Mouse (Mus musculus) intestine, embryonic 16.5 days (tissue): ENCODE measurements at regions not wholly inside any gene's neighbourhood (a gene's known extent, or its start where the extent isn't known, plus 50 kb on each side); places are given as distances from the start of the nearest gene placed in this dataset.

Experiments used
- ATAC-seq: fragments of 200-750 bp; cut with Nextera tagmentation; 2 replicates; pipeline ENCODE4 v1.8.0; 2017; ENCODE audit warnings: moderate TSS enrichment, moderate library complexity
- H3K27ac ChIP-seq: fragments of 300-500 bp; sonication (generic); 2 replicates; pipeline ENCODE4 v1.5.1; 2014; ENCODE audit warnings: mild to moderate bottlenecking, low read length
- H3K27me3 ChIP-seq: fragments of 300-500 bp; sonication (generic); replicated peaks from 2 replicates; pipeline ENCODE4 v1.6.1; 2014; ENCODE audit warnings: low read length, control low read depth, mixed read lengths; ENCODE audit not compliant: control insufficient read depth, insufficient read depth
- H3K36me3 ChIP-seq: fragments of 300-500 bp; sonication (generic); 2 replicates; pipeline ENCODE4 v1.6.1; 2014; ENCODE audit warnings: low read length, control low read depth; ENCODE audit not compliant: control insufficient read depth, insufficient read depth
- H3K4me1 ChIP-seq: fragments of 300-500 bp; sonication (generic); 2 replicates; pipeline ENCODE4 v1.6.1; 2014; ENCODE audit warnings: low read length, control low read depth, mixed read lengths; ENCODE audit not compliant: control insufficient read depth, insufficient read depth
- H3K4me2 ChIP-seq: fragments of 300-500 bp; sonication (generic); 2 replicates; pipeline ENCODE4 v1.6.1; 2014; ENCODE audit warnings: low read depth, low read length, control low read depth
- H3K4me3 ChIP-seq: fragments of 300-500 bp; sonication (generic); 2 replicates; pipeline ENCODE4 v1.5.1; 2014; ENCODE audit warnings: mild to moderate bottlenecking, low read length
- H3K9ac ChIP-seq: fragments of 300-500 bp; sonication (generic); 2 replicates; pipeline ENCODE4 v1.6.1; 2014; ENCODE audit warnings: low read depth, low read length
- H3K9me3 ChIP-seq: fragments of 300-500 bp; sonication (generic); 2 replicates; pipeline ENCODE4 v1.6.1; 2016; ENCODE audit warnings: low read length, control low read depth; ENCODE audit not compliant: control insufficient read depth
- WGBS: fragments of 180-500 bp; shearing (Covaris S2); extraction: QIAGEN DNeasy Blood & Tissue Kit; methylation state at CpG from one replicate; pipeline ENCODE4 v1.1.7; 2014; 5-methylcytosine and 5-hydroxymethylcytosine counted together

DNA sequence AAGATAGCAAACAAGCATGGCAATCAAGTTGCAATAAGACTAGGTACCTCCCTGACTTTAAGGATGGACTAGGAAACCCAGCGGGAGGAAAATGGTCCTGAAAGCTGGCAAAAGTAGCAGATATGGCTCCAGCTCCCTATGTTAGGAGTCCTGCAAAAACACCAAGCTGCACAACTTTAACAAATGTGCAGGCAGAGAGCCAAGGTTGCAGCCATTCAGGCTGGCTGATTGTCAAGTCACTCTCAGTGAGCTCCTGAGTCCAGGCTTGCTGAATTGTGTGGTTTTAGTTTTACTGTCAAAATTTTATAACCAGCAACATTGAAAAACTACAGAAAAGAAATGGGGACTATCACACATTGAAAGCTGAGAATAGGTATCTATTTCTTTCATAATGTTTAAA, 1122.8 kb upstream of the Slc10a2 start:
- Histone ChIP-seq H3K4me1 (no peaks in the 10 kb centered on the region), H3K27ac (no peak overlapping the region), H3K4me2 (no peak overlapping the region), H3K27me3 (no peaks in the 10 kb centered on the region), H3K9ac (no peak overlapping the region), H3K9me3 (no peaks in the 10 kb centered on the region), H3K36me3 (no peaks in the 10 kb centered on the region), H3K4me3 (no peak overlapping the region)
- WGBS: 72% methylated on average over 1 of the region's 1 CpGs
- ATAC-seq: no peak

DNA sequence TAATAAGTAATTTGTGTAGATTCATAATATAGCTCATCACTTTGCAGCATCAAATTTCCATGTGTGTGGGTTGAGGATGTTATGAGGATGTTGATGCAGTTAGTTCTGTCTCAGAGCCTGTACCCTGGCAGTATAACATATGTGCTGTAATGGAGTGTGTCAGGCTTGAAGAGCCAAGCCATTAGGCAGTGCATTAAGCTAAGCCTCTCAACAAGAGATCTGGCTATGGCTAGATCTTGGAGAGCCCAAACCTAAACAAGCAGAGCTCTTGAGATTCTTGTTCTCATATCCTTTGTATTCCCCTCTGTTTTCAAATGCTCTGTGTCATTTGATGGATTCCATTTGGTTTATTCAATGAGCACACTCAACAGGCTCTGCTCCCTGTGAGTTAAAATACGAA, 1120.0 kb upstream of the Slc10a2 start:
- H3K27me3 ChIP-seq: no peaks in the 10 kb centered on the region
- H3K9me3 ChIP-seq: no peaks in the 10 kb centered on the region
- no peaks in the 10 kb centered on the region for H3K4me1 ChIP-seq
- 66% methylated on average over 1 of the region's 1 CpGs for WGBS
- no peak overlapping the region for H3K9ac ChIP-seq
- ATAC-seq: peak; percentile 62; the same call in 1 of the 2 replicates
- no peak overlapping the region for H3K4me2 ChIP-seq
- H3K27ac ChIP-seq: no peak overlapping the region
- no peaks in the 10 kb centered on the region for H3K36me3 ChIP-seq
- H3K4me3 ChIP-seq: no peak overlapping the region

DNA sequence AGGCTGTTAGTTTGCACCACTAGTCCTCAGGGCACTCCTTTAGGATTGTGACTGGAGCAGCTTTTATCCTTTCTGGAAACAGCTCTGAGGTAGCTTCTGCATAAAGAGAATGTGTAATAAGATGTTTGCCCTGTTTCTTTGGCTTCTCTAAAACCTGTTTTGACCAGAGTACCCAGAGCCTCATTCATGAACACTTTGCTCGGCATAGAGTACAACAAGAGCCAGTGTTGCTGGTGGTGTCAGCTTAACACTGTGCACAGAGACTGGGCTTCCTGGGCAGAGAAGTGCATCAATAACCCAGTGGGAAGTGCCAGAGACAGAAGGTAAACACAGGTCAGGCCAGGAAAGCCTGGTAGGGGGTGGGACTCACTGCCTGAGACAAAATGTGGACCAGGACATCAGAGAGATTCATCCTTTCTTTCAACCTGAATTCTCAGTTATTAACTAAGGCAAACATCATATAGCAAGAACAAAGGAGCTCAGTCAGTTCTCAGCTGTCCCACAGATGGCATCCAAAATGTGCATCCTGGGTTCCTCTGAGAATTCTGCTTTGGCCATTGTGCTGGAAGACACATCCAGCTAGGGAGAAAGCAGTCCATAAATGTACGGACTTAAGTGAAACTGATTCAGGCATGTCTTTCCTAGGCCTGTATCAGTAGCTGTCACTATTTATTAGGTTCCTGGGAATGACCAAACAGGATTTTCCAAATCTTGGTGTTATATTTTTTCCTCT, 1102.6 kb upstream of the Slc10a2 start:
- Histone ChIP-seq H3K9me3 (no peaks in the 10 kb centered on the region), H3K4me2 (no peak overlapping the region), H3K27ac (no peak overlapping the region), H3K27me3 (no peaks in the 10 kb centered on the region), H3K4me3 (no peak overlapping the region), H3K9ac (no peak overlapping the region), H3K4me1 (no peaks in the 10 kb centered on the region), H3K36me3 (no peaks in the 10 kb centered on the region)
- no peak for ATAC-seq
- 57% methylated on average over 2 of the region's 2 CpGs for WGBS

DNA sequence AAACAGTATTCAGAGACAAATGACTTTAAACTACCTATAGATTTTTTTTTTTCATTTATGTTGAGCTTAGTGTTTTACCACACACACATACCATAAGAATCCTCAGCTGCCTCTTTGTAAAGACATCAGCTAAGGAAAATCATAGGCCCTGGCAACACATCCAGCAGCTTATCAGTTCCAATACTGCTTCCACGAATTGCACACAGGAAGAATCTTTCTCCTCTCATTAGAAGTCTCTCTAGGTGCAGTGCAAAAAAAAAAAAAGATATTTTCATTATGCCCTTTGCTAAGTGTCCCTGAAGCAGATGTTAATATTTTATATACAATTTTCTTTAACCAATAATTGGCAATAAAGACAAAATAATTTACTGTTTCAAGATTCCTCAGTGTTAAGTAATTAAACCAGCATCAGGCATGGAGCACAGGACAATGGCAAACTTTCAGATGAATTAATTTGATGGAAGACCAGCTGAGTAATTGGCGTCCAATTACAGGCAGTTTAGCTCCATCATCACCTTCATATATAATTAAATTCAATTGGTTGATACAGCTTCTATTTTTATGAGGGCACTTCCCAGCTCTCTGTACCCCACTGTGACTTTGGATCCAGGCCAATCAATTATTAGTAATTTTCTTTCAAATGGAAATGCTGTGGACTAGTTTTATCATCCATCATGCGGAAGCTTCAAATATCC, 1099.0 kb upstream of the Slc10a2 start:
- ATAC-seq: no peak
- Histone ChIP-seq H3K27me3 (no peaks in the 10 kb centered on the region), H3K36me3 (no peaks in the 10 kb centered on the region), H3K9me3 (no peaks in the 10 kb centered on the region), H3K27ac (no peak overlapping the region), H3K4me3 (no peak overlapping the region), H3K4me2 (no peak overlapping the region), H3K4me1 (no peaks in the 10 kb centered on the region), H3K9ac (no peak overlapping the region)
- 77% methylated on average over 3 of the region's 3 CpGs for WGBS

DNA sequence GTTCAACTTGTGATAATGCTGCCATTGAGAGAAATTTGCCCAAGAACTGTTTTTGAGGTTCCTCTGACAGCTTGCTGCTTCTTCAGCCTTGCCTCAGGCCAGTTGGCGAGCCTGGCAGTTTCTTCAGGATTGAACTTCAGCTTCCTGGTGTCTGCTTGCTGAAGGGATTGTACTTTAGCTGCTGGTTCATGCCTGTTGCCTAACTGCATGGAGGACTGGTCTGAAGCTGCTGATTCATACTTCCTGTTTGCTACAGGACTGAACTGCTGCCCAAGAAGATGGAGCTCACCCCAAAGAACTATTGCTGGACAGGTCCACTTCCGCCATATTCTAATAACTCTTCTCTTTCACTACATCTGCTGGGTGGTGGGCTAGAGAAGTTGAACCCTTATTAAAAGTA, 1086.3 kb upstream of the Slc10a2 start:
- no peak for ATAC-seq
- H3K36me3 ChIP-seq: no peaks in the 10 kb centered on the region

DNA sequence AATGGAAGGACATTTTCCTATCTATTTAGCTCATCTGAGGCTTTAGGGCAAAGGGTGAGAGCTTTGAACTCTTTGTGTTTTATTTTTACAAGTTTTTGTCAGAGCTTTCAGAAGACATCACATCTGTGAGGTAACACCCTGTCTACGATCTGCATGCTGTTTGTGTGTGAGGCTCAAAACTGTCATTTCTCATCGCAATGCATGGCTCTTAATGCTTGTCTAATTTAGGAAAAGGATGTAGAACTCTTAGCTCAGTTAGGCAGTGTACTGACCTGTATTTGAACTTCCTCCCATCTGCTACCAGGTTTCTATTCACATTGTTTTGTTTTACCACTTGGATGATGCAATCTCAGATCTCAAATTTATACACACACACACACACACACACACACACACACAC, 1083.3 kb upstream of the Slc10a2 start:
- Histone ChIP-seq H3K4me1 (no peaks in the 10 kb centered on the region), H3K27me3 (no peaks in the 10 kb centered on the region), H3K4me3 (no peak overlapping the region), H3K36me3 (no peaks in the 10 kb centered on the region), H3K4me2 (no peak overlapping the region), H3K9ac (no peak overlapping the region), H3K27ac (no peak overlapping the region), H3K9me3 (no peaks in the 10 kb centered on the region)
- WGBS: 31% methylated on average over 2 of the region's 2 CpGs
- ATAC-seq: no peak

More for the DNA sequence above, 1086.3 kb upstream of the Slc10a2 start:
- H3K27ac ChIP-seq: no peak overlapping the region
- H3K9ac ChIP-seq: no peak overlapping the region
- H3K4me1 ChIP-seq: no peaks in the 10 kb centered on the region
- no peak overlapping the region for H3K4me2 ChIP-seq
- no peaks in the 10 kb centered on the region for H3K9me3 ChIP-seq
- no peak overlapping the region for H3K4me3 ChIP-seq
- 92% methylated on average over 2 of the region's 2 CpGs for WGBS
- H3K27me3 ChIP-seq: no peaks in the 10 kb centered on the region

DNA sequence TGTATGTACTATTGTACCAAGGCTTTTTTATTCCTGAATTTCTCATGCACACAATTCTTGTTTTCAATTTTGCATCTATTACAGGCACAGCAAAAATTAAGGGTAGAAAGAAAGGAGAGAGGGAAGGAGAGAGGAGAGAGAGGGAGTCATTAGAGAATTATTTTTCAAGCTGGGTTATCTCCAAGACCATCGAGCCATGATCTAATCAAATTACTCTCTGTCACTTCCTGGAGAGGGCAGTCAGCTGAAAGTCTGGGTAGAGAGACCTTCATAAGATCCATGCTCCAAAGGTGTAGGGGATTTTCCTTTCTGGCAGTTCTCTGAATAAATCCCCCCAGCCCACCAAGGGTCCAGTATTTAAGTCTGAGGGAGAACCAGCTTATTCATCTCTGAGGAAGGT, 1081.4 kb upstream of the Slc10a2 start:
- H3K36me3 ChIP-seq: no peaks in the 10 kb centered on the region
- H3K9me3 ChIP-seq: no peaks in the 10 kb centered on the region
- H3K27me3 ChIP-seq: no peaks in the 10 kb centered on the region
- no peak overlapping the region for H3K9ac ChIP-seq
- no peaks in the 10 kb centered on the region for H3K4me1 ChIP-seq
- H3K27ac ChIP-seq: no peak overlapping the region
- ATAC-seq: no peak
- no peak overlapping the region for H3K4me3 ChIP-seq
- no peak overlapping the region for H3K4me2 ChIP-seq
- 47% methylated on average over 1 of the region's 1 CpGs for whole genome bisulfite sequencing

DNA sequence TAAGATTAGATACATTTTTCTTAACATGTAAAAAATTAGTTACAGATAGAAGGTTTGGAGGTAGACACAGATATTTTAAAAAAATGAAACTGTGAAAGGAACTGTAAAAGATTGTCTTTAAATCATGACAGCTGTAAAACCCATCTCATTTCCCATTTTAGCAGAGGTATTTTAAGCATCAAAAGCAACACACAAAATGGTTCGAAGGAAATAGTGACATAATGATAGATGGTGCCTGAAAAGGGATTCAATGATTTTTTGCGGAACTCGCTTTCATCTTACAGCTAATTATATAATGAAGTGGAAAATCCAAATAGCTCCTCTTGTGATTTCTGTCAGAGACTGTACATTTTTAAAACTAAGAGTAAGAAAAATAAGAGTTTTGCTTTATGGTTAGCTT, 1074.5 kb upstream of the Slc10a2 start:
- no peak for ATAC-seq
- Histone ChIP-seq H3K9ac (no peak overlapping the region), H3K4me2 (no peak overlapping the region), H3K9me3 (no peaks in the 10 kb centered on the region), H3K4me3 (no peak overlapping the region), H3K27ac (no peak overlapping the region), H3K4me1 (no peaks in the 10 kb centered on the region), H3K36me3 (no peaks in the 10 kb centered on the region), H3K27me3 (no peaks in the 10 kb centered on the region)
- WGBS: 75% methylated on average over 3 of the region's 3 CpGs

DNA sequence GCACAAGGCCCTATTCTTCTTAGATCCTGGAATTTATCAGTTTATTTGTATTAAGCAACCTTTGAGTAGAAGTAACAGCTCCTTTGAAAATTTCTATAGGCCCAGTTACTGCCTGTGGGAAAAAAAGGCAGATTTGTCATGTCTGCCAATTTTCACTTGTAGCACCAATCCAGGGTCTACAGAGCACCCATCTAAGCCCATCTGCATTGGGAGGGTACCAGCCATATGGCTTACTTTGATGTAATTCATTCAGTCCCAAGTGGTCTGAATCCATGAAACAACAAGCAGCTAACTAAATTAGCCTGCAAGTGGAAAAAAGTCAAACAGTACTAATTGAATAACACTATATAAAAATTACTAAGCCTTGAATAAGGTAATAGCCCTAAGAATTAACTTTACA, 1061.3 kb upstream of the Slc10a2 start:
- Histone ChIP-seq H3K4me1 (no peaks in the 10 kb centered on the region), H3K9me3 (no peaks in the 10 kb centered on the region), H3K4me2 (no peak overlapping the region), H3K27me3 (no peaks in the 10 kb centered on the region), H3K9ac (no peak overlapping the region), H3K4me3 (no peak overlapping the region), H3K36me3 (no peaks in the 10 kb centered on the region), H3K27ac (no peak overlapping the region)
- no peak for ATAC-seq

DNA sequence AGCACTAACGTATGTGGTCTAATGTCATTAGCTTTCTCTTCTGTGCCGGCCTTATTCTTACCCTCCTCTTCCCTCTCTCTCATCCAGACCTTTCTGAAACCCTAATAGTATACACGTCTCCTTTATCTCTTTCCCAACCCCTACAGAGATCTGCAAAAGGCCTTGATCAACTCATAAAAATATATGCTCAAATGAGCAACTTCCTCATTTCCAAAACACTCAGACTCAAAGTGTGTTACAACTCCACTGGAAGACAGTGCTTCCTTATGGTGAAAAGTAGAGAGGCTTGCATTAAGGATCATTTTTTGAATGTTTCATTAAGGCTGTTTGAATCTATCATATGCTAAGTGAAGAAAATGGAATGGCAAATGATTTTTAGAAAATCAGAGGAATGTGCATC, 1060.1 kb upstream of the Slc10a2 start:
- no peak overlapping the region for H3K4me3 ChIP-seq
- no peak overlapping the region for H3K27ac ChIP-seq
- H3K9ac ChIP-seq: no peak overlapping the region
- 77% methylated on average over 3 of the region's 3 CpGs for WGBS
- no peaks in the 10 kb centered on the region for H3K36me3 ChIP-seq
- H3K4me2 ChIP-seq: no peak overlapping the region
- no peaks in the 10 kb centered on the region for H3K4me1 ChIP-seq
- H3K27me3 ChIP-seq: no peaks in the 10 kb centered on the region
- no peaks in the 10 kb centered on the region for H3K9me3 ChIP-seq
- no peak for ATAC-seq
